Mouse (Mus musculus): ENCODE results near the gene Ptgfrn. TPM values are rescaled to one million over a fixed set of nuclear protein-coding genes. Genes with fewer than 3 reads are reported as not detected.
A peak's percentile ranks its signal among the peaks of the same experiment; 100 is the strongest.

Gene Ptgfrn
- total RNA-seq, 2 experiments from 2014 or later, result 33.3 to 37.5 TPM

DNA sequence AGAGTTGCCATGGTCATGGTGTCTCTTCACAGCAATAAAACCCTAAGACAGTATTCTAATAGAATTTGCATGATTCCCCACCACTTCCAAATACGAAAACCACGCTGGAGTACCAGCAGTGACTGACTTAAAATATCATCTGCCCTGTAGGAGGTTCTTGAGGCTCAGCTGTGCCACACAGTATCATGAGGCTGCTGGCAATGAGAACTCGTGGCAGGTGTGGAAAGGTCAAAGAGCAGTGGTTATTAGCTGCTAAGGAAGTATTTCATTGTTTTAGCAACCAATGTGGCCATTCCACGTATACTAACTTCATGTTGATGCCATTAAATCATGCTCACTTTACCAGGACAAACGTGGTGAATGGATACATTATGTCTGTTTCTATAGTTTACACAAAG is 98.9 kb downstream of the Ptgfrn start:
- no peak for DNase-seq (ENCODE audit: low spot score in 2 of 2)

DNA sequence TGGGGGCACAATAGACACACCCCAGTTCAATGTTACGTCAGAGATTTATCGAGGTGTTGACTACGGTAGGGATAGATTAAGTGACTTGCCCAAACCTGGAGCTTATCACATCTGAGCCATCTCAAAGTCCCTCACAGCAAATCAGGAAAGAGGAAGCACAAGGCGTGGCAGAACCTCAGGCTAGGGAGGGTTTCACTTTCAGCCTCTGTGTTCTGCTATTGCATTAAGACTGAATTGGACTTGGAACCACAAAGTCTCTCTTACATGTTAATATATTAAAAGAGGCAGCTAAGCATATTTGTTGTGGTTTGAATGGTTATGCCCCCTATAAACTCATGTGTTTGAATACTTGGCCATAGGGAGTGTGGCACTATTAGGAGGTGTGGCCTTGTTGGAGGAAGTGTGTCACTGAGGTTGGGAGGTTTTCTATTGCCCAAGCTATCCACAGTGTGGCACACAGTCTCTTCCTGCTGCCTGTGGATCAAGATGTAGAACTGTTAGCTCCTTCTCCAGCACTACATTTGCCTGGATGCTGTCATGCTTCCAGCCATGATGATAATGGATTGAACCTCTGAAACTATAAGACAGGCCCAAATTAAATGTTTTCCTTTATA is 99.4 kb downstream of the Ptgfrn start:
- DNase-seq (ENCODE audit: low spot score in 2 of 2), result no peak

DNA sequence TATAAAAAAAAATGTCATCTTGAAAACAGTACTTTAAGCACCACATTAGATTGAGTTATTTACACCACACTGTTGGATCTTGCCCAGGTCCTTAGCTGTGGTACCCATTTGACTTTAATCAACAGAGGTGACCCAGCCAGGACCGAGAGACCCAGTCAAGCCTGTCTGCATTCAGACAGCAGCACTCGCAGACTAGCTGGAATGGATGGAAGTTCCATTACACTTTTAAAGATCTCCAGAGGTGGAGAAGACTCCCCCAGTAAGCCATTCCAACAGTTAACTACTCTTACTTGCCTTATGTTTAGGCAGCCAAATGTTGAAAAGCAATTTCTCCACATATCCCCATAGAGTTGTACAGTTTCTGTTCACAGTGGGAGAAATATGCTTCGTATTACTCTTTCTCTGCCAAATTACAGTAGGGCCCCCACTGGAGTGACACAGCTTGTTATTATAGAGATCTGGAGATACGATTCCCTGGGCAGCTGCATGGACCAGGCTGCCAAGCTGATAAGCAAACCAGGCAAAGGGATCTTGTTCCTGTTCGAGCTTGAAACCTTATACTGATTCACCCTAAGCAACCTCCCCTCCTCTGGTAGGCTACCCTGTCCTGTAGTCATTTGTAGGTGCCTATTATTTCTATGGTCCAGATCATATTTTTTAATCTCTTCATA is 102.8 kb downstream of the Ptgfrn start:
- no peak for DNase-seq (ENCODE audit: low spot score in 2 of 2)

DNA sequence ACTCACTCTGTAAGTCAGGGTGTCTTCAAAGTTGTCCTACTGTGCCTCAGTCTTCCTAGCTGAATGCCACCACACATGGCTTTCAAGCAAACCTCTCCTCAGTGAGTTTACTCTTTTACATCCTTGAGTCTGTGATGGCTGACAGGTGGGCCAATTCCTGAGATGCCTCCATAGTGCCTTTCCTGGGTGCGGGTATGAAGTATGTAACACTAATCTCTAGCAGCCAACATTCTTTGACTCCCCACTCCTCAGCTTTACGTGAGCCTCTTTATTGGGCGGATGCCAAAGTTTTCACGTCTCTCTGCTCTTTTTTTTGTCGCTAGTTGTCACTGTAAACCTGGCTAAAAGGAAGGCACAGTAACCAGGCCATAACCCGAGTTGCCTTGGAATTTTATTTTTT is 104.7 kb downstream of the Ptgfrn start:
- DNase-seq (ENCODE audit: low spot score in 2 of 2), result no peak

DNA sequence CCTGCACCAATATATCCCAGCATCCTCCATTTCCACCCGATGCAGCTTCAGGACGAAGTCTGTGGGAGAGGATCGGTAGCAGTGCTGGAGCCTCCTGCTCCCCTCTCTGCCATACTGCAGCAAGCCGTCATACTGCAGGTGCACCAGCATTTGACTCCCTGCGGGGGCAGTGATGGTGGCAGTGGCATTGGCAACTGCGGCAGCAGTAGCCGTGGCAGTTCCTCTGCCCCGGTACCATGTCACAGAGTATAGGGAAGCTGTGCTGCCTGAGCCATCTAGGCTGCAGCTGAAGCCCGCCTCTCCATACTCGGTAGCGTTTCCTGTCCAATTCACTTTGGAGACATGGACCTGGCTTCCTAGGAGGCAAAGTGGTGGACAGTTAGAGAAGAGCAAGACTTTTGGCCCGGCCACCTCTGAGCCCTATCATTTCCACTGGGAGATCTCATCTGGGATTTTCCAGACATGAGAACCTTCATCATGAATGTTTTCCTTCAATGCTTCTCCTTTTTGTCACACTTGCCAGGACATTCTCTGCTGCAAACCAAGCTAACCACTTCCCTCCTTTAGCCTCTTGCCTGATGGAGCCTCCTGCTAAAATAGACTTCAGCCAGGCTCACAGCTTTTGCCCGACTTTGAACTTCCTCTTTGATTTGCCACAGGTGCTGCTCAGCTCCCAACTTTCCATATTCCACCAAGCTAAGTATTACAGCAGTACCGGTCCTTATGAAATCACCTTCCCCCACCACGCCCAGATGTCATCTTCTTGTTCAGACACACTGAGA is 106.3 kb downstream of the Ptgfrn start:
- no peak for DNase-seq (ENCODE audit: low spot score in 2 of 2)

DNA sequence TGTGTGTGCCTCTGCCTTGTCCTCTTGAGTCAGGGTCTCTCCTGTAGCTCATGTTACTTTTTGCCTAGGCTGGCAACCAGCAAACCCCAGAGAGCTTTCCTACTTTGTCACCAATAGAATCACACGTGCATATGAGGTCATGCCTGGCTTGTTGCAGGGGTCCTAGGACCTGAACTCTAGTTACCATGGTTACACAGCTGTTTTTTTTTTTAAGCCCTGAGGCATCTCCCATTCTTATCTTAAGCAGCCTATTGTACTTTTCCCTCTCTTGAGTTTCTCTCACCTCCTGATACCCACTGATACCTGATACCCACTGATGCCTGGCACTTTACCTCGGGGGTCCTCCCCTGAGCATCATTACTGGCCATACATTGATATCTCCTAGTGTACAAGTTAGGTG is 110.3 kb downstream of the Ptgfrn start:
- no peak for DNase-seq (ENCODE audit: low spot score in 2 of 2)

DNA sequence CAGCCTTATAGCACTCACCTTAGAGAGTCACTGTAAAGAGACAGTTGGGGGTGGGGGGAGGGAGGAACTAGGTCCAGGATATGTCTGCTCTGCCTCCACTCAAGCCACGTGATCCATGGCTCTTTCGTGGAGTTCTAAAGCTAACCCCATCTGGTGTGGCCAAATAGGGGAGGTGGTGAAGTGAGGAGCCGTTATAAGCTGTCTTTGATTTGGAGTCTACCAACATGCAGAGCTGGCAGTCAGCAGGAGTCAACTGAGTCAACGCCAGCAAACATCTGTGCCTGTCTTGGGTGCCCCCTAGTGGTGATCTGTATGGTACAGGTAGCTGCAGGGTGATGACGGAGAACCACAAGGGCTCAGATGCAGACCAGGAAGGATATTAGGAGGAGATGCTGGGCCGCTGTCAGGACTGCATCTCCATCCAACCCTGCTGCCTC is 111.2 kb downstream of the Ptgfrn start:
- DNase-seq (ENCODE audit: low spot score in 2 of 2), result peak; percentile 55 to 74

DNA sequence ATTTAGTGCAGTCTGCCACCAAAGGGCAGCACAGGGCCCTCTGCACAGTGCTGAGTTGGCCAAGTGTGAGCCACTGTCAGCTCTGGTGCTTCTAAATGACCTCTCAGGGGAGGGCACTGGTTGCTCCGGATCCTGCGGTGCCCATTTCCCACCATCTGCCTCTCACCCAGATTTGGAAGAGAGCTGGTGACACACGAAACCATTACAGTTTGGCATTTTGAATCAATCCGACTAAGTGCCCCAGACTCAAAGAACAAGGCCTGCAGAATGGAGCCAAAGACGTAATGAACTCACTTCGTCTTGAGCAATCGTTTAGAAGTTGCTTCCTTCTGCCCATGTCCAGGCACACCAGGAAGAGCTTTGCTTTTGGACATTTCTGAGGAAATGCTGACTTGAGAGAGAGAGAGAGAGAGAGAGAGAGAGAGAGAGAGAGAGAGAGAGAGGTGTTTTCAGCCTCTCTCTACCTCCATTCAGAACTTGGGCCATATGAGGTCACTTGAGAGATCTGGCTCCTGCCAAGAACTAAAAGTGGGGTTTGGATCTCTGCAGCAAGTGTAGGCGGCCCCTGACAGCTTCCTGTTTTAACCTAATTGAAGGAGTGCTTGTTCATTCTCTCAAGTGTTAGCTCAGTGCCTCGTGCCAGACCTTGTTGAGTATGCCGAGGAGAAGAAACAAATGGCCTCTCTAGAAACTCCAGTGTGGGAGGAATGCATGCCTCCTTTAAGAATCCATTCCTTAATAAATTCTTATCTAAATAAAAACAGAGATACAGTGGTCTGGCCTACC is 112.1 kb downstream of the Ptgfrn start:
- peak in 1 of 2 experiments; percentile 15 for DNase-seq (ENCODE audit: low spot score in 2 of 2)

DNA sequence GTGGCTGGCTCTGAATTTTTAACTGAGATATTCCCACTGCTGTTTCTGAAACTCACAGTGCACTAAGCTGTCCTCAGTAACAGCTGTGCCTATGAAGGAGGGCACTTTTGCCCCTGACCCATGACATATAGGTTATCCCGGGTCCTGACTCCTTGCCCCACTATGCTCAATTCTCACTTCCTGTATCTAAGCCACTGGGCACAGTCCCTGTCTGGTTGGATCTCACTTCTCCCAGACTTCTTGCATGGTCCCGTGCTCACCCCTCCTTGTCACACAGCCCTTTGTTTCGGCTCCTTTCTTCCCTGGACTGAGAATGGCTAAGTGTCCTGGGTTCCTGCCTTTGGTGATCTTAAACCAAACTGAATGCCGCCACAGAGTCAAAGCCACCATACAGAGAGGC is 115.8 kb downstream of the Ptgfrn start:
- DNase-seq (ENCODE audit: low spot score in 2 of 2), result no peak

DNA sequence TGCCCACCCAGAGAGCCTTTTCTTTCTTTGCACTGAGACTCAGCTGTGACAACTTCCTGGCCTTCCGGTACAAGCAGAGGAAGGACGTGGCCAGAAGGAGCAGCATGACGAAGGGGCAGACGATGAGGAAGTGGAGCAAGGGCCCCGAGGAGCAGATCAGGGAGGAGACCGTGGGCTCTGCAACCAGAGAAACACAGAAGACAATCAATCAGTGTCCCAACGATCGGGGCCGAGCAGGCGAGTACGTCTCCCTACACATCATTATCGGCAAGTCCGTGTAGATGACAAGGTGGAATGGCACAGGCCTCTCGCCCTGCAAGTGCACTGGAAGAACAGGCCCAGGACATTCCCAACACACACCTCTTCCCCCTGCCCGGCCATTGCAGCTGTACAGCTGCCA is 116.4 kb downstream of the Ptgfrn start:
- no peak for DNase-seq (ENCODE audit: low spot score in 2 of 2)

DNA sequence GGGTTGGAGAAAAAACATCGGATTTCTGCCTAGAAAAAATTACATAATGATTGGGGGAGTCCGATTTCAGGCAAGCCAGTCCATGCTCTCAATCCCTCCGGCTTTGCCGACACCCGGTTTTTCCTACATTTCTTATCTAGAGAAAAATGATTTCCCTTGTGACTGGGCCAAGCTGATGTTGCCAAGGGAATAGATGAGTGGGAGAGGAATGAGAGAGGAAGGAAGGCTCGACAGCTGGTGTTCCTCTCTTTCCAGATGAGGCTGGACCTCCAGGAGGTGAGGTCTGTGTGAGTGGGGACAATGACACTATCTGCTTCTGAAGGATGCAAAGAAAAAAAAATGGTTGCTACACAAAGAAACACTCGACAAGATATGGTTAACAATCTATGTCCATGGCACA is 116.9 kb downstream of the Ptgfrn start:
- no peak for DNase-seq (ENCODE audit: low spot score in 2 of 2)

Other genes starting within 250 kb of the Ptgfrn start
- gene Trim45, start 188.1 kb downstream of the Ptgfrn start, total RNA-seq (2021), result 10 to 100 TPM; 11.3 to 11.7 TPM
- gene Ttf2, start 140.6 kb downstream of the Ptgfrn start, total RNA-seq (2021), result 1 to 10 TPM; 1.3 to 1.5 TPM
- gene Cd101, start 80.7 kb downstream of the Ptgfrn start, total RNA-seq (2021), result under 1 TPM; 0.23 to 0.49 TPM
- gene Cd2, start 177.7 kb upstream of the Ptgfrn start, total RNA-seq (2021), result not detected

Data from left cerebral cortex, adult 18-20 months (tissue).